ENCODE assay signal across 20 mouse cellular contexts in the genomic region with DNA sequence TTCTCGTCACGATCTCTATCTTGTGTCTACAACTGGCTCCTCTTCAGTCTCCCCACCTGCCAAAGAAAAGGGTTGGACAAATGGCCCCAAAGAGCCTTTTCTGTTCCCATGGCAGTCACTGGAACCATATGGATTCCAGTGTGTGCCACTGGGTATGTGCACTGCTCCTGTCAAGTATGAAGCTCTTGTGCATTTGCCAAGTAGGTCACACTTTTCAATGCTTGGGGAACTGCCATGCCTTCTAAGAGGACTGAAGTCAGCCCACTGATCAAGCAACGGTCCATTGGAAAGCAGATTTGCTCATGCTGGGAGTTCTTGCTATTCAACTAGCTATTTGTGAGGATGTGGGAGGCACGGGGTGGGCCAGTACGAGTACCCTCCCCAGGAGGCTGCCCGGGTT. TPM values are rescaled to one million over a fixed set of nuclear protein-coding genes. Genes with fewer than 3 reads are reported as not detected.
"Had no signal": no experiment of that assay in that cellular context is flagged by ENCODE, and none has a peak within 500 bp of the region (broad histone marks: within the 10 kb centered on the region; RNA-seq: fewer than 3 reads in every experiment).

No protein-coding gene starts in this region.

- H3K4me3 ChIP-seq: layer of hippocampus, adult 2 months; limb, embryonic 10.5 days; liver, embryonic 12.5 days; midbrain, embryonic 13.5 days; myocyte; neural tube, embryonic 15.5 days had no signal

- H3K27ac ChIP-seq: layer of hippocampus, adult 2 months; limb, embryonic 10.5 days; liver, embryonic 12.5 days; midbrain, embryonic 13.5 days; neural tube, embryonic 15.5 days had no signal

- H3K4me1 ChIP-seq: limb, embryonic 10.5 days; liver, embryonic 12.5 days; midbrain, embryonic 13.5 days; neural tube, embryonic 15.5 days had no signal

- H3K9me3 ChIP-seq: limb, embryonic 10.5 days; liver, embryonic 12.5 days; midbrain, embryonic 13.5 days; neural tube, embryonic 15.5 days had no signal

- DNase-seq: kidney, adult 18-20 months; kidney, postnatal 10 days; kidney, postnatal 4 days; lung, embryonic 14.5 days; lung, postnatal 10 days; right cerebral cortex, postnatal 4 days; spleen, adult 18-20 months; thymus, adult 2 months; thymus, postnatal 25 days had no signal

- H3K27me3 ChIP-seq: midbrain, embryonic 13.5 days; neural tube, embryonic 15.5 days had no signal

- H3K36me3 ChIP-seq: limb, embryonic 10.5 days; liver, embryonic 12.5 days; midbrain, embryonic 13.5 days; neural tube, embryonic 15.5 days had no signal

- ATAC-seq: liver, embryonic 12.5 days; midbrain, embryonic 13.5 days had no signal

- H3K4me2 ChIP-seq: liver, embryonic 12.5 days; lung, embryonic 14.5 days; midbrain, embryonic 13.5 days; neural tube, embryonic 15.5 days had no signal

- H3K9ac ChIP-seq: liver, embryonic 12.5 days; lung, embryonic 14.5 days; midbrain, embryonic 13.5 days; neural tube, embryonic 15.5 days had no signal

RNA-seq across cellular contexts. Expression of a gene that starts 2.6 kb away (rescaled TPM):
- total RNA-seq: layer of hippocampus, adult 2 months; layer of hippocampus, postnatal 10 days; left cerebral cortex, postnatal 10 days; megakaryocyte-erythroid progenitor cell, adult 5-6 weeks had no signal
- polyA plus RNA-seq: liver, embryonic 12.5 days; liver, embryonic 16.5 days; midbrain, embryonic 13.5 days; myocyte; neural tube, embryonic 11.5 days had no signal

RNA-seq across cellular contexts. Expression of a gene that starts 52.5 kb away (rescaled TPM):
- polyA plus RNA-seq: myocyte had no signal
